Mouse (Mus musculus) neural tube, embryonic 13.5 days (tissue): ENCODE data around the gene Pld4. TPM values are rescaled to one million over a fixed set of nuclear protein-coding genes. Genes with fewer than 3 reads are reported as not detected.
"Not testable (repeated sequence)": the region's sequence is repeated elsewhere in the genome, so short reads cannot be mapped to it uniquely, and the experiment has no call there.

ENCODE experiments used
- ATAC-seq: fragments of 200-750 bp; cut with Nextera tagmentation; 2 replicates; pipeline ENCODE4 v1.8.0; 2017; ENCODE audit warnings: low read depth, mild to moderate bottlenecking, moderate TSS enrichment, moderate library complexity
- H3K27ac ChIP-seq: fragments of 300-500 bp; sonication (generic); replicated peaks from 2 replicates; pipeline ENCODE4 v1.5.1; 2015; ENCODE audit warnings: moderate library complexity, mild to moderate bottlenecking, inconsistent platforms
- H3K27me3 ChIP-seq: fragments of 300-500 bp; sonication (generic); 2 replicates; pipeline ENCODE4 v1.6.1; 2015; ENCODE audit warnings: mild to moderate bottlenecking, inconsistent platforms
- H3K36me3 ChIP-seq: fragments of 300-500 bp; sonication (generic); 2 replicates; pipeline ENCODE4 v1.6.1; 2015; ENCODE audit warnings: mild to moderate bottlenecking, inconsistent platforms
- H3K4me1 ChIP-seq: fragments of 300-500 bp; sonication (generic); replicated peaks from 2 replicates; pipeline ENCODE4 v1.6.1; 2015; ENCODE audit warnings: inconsistent platforms
- H3K4me2 ChIP-seq: fragments of 300-500 bp; sonication (generic); 2 replicates; pipeline ENCODE4 v1.6.1; 2015; ENCODE audit warnings: inconsistent platforms, mild to moderate bottlenecking, moderate library complexity
- H3K4me3 ChIP-seq: fragments of 300-500 bp; sonication (generic); 2 replicates; pipeline ENCODE4 v1.5.1; 2015; ENCODE audit warnings: mild to moderate bottlenecking, inconsistent platforms
- H3K9ac ChIP-seq: fragments of 300-500 bp; sonication (generic); 2 replicates; pipeline ENCODE4 v1.6.1; 2015; ENCODE audit warnings: moderate library complexity, mild to moderate bottlenecking, inconsistent platforms
- H3K9me3 ChIP-seq: fragments of 300-500 bp; sonication (generic); 2 replicates; pipeline ENCODE4 v1.6.1; 2016; ENCODE audit warnings: inconsistent platforms
- WGBS: fragments of 180-500 bp; shearing (Covaris S2); methylation state at CpG from one replicate; pipeline ENCODE4 v1.1.7; 2015; 5-methylcytosine and 5-hydroxymethylcytosine counted together
- microRNA-seq: library from miRNA; unstranded; fragments of <30 nt; microRNA quantifications from one replicate; pipeline ENCODE4, GENCODE M21; 2016
- polyA plus RNA-seq: library from polyadenylated mRNA; unstranded; fragments of >200 nt; fragmentation: Nextera tagmentation; extraction: Ambion mirVana; gene quantifications from 2 replicates; pipeline ENCODE4 v1.2.1, GENCODE M21; 2015

Gene Pld4
- polyA plus RNA-seq, 1 experiment from 2014 or later = 8.6 TPM

GRCm38 (mm10) chr12:112809641-112810040, 49.2 kb downstream of the Pld4 start:
- Histone ChIP-seq H3K36me3 (peaks cover 26% of the 10 kb centered on the region), H3K4me3 (peak overlapping the region; percentile 64), H3K4me2 (peak overlapping the region; percentile 98), H3K9ac (peak overlapping the region; percentile 78), H3K27ac (peak overlapping the region; percentile 64; the same call in 1 of the 2 replicates), H3K9me3 (no peaks in the 10 kb centered on the region), H3K4me1 (peaks cover 27% of the 10 kb centered on the region), H3K27me3 (peaks cover 10% of the 10 kb centered on the region; the same call in 1 of the 2 replicates)
- WGBS = 23% methylated on average over 8 of the region's 8 CpGs
- no peak for ATAC-seq

- peaks cover 32% of the 10 kb centered on the region for H3K36me3 ChIP-seq
- 69% methylated on average over 19 of the region's 19 CpGs for whole genome bisulfite sequencing
- H3K4me1 ChIP-seq = peaks cover 27% of the 10 kb centered on the region
- H3K9ac ChIP-seq = 0 out of 2 replicates have a peak overlapping the region, but pooled peaks have one; percentile 78
- no peak overlapping the region for H3K27ac ChIP-seq
- peaks cover 10% of the 10 kb centered on the region; the same call in 1 of the 2 replicates for H3K27me3 ChIP-seq
- ATAC-seq = no peak
- no peaks in the 10 kb centered on the region for H3K9me3 ChIP-seq
- H3K4me2 ChIP-seq = peak overlapping the region; percentile 98
- H3K4me3 ChIP-seq = peak overlapping the region; percentile 64; the same call in 1 of the 2 replicates
Measured at GRCm38 (mm10) chr12:112810092-112810885, 49.8 kb downstream of the Pld4 start.

- Histone ChIP-seq H3K4me3 (no peak overlapping the region), H3K27me3 (no peaks in the 10 kb centered on the region), H3K9me3 (no peaks in the 10 kb centered on the region), H3K36me3 (peaks cover 56% of the 10 kb centered on the region), H3K4me2 (no peak overlapping the region), H3K9ac (no peak overlapping the region), H3K4me1 (peaks cover 22% of the 10 kb centered on the region), H3K27ac (no peak overlapping the region)
- ATAC-seq = no peak
- 88% methylated on average over 7 of the region's 7 CpGs for WGBS
Measured at GRCm38 (mm10) chr12:112813370-112813769, 52.9 kb downstream of the Pld4 start.

- H3K27me3 ChIP-seq = no peaks in the 10 kb centered on the region
- no peaks in the 10 kb centered on the region for H3K9me3 ChIP-seq
- no peak overlapping the region for H3K27ac ChIP-seq
- WGBS = 81% methylated on average over 14 of the region's 14 CpGs
- no peak for ATAC-seq
- peaks cover 71% of the 10 kb centered on the region for H3K36me3 ChIP-seq
- H3K4me1 ChIP-seq = peaks cover 11% of the 10 kb centered on the region
- no peak overlapping the region for H3K4me2 ChIP-seq
- no peak overlapping the region for H3K4me3 ChIP-seq
- H3K9ac ChIP-seq = no peak overlapping the region
Measured at GRCm38 (mm10) chr12:112814682-112815470, 54.4 kb downstream of the Pld4 start.

- H3K4me1 ChIP-seq = no peaks in the 10 kb centered on the region
- H3K27ac ChIP-seq = no peak overlapping the region
- H3K27me3 ChIP-seq = no peaks in the 10 kb centered on the region
- H3K36me3 ChIP-seq = peaks cover 82% of the 10 kb centered on the region
- H3K4me2 ChIP-seq = no peak overlapping the region
- no peak overlapping the region for H3K4me3 ChIP-seq
- 51% methylated on average over 4 of the region's 4 CpGs for WGBS
- ATAC-seq = no peak
- no peaks in the 10 kb centered on the region for H3K9me3 ChIP-seq
- H3K9ac ChIP-seq = no peak overlapping the region
Measured at GRCm38 (mm10) chr12:112816294-112816693, 55.8 kb downstream of the Pld4 start.

- not testable (repeated sequence) for H3K27me3 ChIP-seq, H3K4me2 ChIP-seq, ATAC-seq, H3K4me3 ChIP-seq, H3K27ac ChIP-seq, H3K9me3 ChIP-seq, H3K4me1 ChIP-seq, H3K9ac ChIP-seq
- H3K36me3 ChIP-seq = peaks cover 88% of the 10 kb centered on the region
- WGBS = 81% methylated on average over 7 of the region's 7 CpGs
Measured at GRCm38 (mm10) chr12:112816866-112817265, 56.4 kb downstream of the Pld4 start.

Small RNAs within 50 kb of the gene (microRNA-seq; reads per million reads assigned to microRNA genes)
- 0.59 reads per million for gene Mir6940

Other genes starting within 250 kb of the Pld4 start
- gene Tmem179, start 243.9 kb upstream of the Pld4 start, polyA plus RNA-seq = 35.3 and 36.6 TPM in 2 replicates
- gene Inf2, start 171.9 kb upstream of the Pld4 start, polyA plus RNA-seq = 1.4 and 1.5 TPM in 2 replicates
- 3.2 and 3.6 TPM in 2 replicates for gene Adssl1, start 140.6 kb upstream of the Pld4 start, polyA plus RNA-seq
- 66.3 and 75.0 TPM in 2 replicates for gene Siva1, start 116.0 kb upstream of the Pld4 start, polyA plus RNA-seq
- gene Akt1, start 85.8 kb upstream of the Pld4 start, polyA plus RNA-seq = 73.4 and 101 TPM in 2 replicates
- gene Zbtb42, start 81.8 kb upstream of the Pld4 start, polyA plus RNA-seq = 2.1 TPM in 2 replicates
- 23.7 and 26.9 TPM in 2 replicates for gene Cep170b, start 40.2 kb upstream of the Pld4 start, polyA plus RNA-seq
- gene Ahnak2, start 42.0 kb downstream of the Pld4 start, polyA plus RNA-seq = 2.8 and 2.9 TPM in 2 replicates
- gene Clba1, start 48.3 kb downstream of the Pld4 start, polyA plus RNA-seq = 20.2 and 21.1 TPM in 2 replicates
- 46.9 and 56.1 TPM in 2 replicates for gene Cdca4, start 68.8 kb downstream of the Pld4 start, polyA plus RNA-seq
- gene Gpr132, start 107.6 kb downstream of the Pld4 start, polyA plus RNA-seq = not detected in 2 replicates
- gene Jag2, start 169.1 kb downstream of the Pld4 start, polyA plus RNA-seq = 8.6 and 9.6 TPM in 2 replicates
- gene Nudt14, start 181.5 kb downstream of the Pld4 start, polyA plus RNA-seq = 55.1 and 74.8 TPM in 2 replicates
- gene Btbd6, start 215.8 kb downstream of the Pld4 start, polyA plus RNA-seq = 35.0 and 41.4 TPM in 2 replicates
- gene Brf1, start 240.0 kb downstream of the Pld4 start, polyA plus RNA-seq = 55.8 and 55.9 TPM in 2 replicates